Mouse (Mus musculus): ENCODE measurements at regions not wholly inside any gene's neighbourhood (a gene's known extent, or its start where the extent isn't known, plus 50 kb on each side); places are given as distances from the start of the nearest gene placed in this dataset.
"Not testable (repeated sequence)": the region's sequence is repeated elsewhere in the genome, so short reads cannot be mapped to it uniquely, and the experiment has no call there.

- no peak for DNase-seq
Measured at GRCm38 (mm10) chr2:15273446-15273845, 218.6 kb upstream of the Nsun6 start.

- peak in 1 of 2 experiments; percentile 2 for DNase-seq
Measured at GRCm38 (mm10) chr2:15260486-15261165, 205.8 kb upstream of the Nsun6 start.

GRCm38 (mm10) chr2:15242276-15242675 is 187.4 kb upstream of the Nsun6 start:
- DNase-seq: not testable (repeated sequence)

- DNase-seq: no peak
Measured at GRCm38 (mm10) chr2:15221910-15222309, 167.0 kb upstream of the Nsun6 start.

- no peak for DNase-seq
Measured at GRCm38 (mm10) chr2:15188091-15188490, 133.2 kb upstream of the Nsun6 start.

GRCm38 (mm10) chr2:15181000-15181399 is 126.1 kb upstream of the Nsun6 start:
- DNase-seq: no peak

- DNase-seq: no peak
Measured at GRCm38 (mm10) chr2:15166435-15167024, 111.7 kb upstream of the Nsun6 start.

GRCm38 (mm10) chr2:15165830-15166229 is 111.0 kb upstream of the Nsun6 start:
- no peak for DNase-seq

GRCm38 (mm10) chr2:15163732-15164418 is 109.0 kb upstream of the Nsun6 start:
- no peak for DNase-seq

- DNase-seq: no peak
Measured at GRCm38 (mm10) chr2:15161831-15162230, 107.0 kb upstream of the Nsun6 start.

- DNase-seq: no peak
Measured at GRCm38 (mm10) chr2:15157622-15158021, 102.8 kb upstream of the Nsun6 start.

- DNase-seq: no peak
Measured at GRCm38 (mm10) chr2:15150823-15151222, 96.0 kb upstream of the Nsun6 start.

- DNase-seq: no peak
Measured at GRCm38 (mm10) chr2:15148381-15148780, 93.5 kb upstream of the Nsun6 start.

GRCm38 (mm10) chr2:15146986-15147385 is 92.1 kb upstream of the Nsun6 start:
- DNase-seq: no peak

- no peak for DNase-seq
Measured at GRCm38 (mm10) chr2:15146414-15146813, 91.5 kb upstream of the Nsun6 start.

GRCm38 (mm10) chr2:15144781-15145180 is 89.9 kb upstream of the Nsun6 start:
- DNase-seq: no peak

GRCm38 (mm10) chr2:15139877-15140276 is 85.0 kb upstream of the Nsun6 start:
- DNase-seq: no peak

Data from heart, adult 18-20 months (tissue).